Mouse (Mus musculus) ES-Bruce4 (cell line): ENCODE data around the gene Zfp367. TPM values are rescaled to one million over a fixed set of nuclear protein-coding genes. Genes with fewer than 3 reads are reported as not detected.

Experiments used
- H3K27ac ChIP-seq: 2 replicates; pipeline ENCODE4 v1.5.1; 2012; ENCODE audit warnings: low read length, inconsistent platforms; ENCODE audit not compliant: insufficient read depth
- H3K27me3 ChIP-seq: 2 replicates; pipeline ENCODE4 v1.6.1; 2012; ENCODE audit warnings: mild to moderate bottlenecking, low read length, inconsistent platforms; ENCODE audit not compliant: control insufficient read depth, poor library complexity, insufficient read depth, severe bottlenecking
- H3K36me3 ChIP-seq: 2 replicates; pipeline ENCODE4 v1.6.1; 2012; ENCODE audit warnings: inconsistent platforms, mild to moderate bottlenecking, low read length, moderate library complexity; ENCODE audit not compliant: control insufficient read depth, poor library complexity, insufficient read depth, severe bottlenecking
- H3K4me1 ChIP-seq: one replicate; pipeline ENCODE4 v1.8.1; 2011; ENCODE audit warnings: low read length; ENCODE audit not compliant: control insufficient read depth, insufficient read depth
- H3K4me3 ChIP-seq: 2 replicates; pipeline ENCODE4 v1.5.1; 2011; ENCODE audit warnings: low read depth, mild to moderate bottlenecking, low read length
- H3K9ac ChIP-seq: 2 replicates; pipeline ENCODE4 v1.6.1; 2012; ENCODE audit warnings: low read depth, mild to moderate bottlenecking, inconsistent platforms; ENCODE audit not compliant: poor library complexity, severe bottlenecking
- H3K9me3 ChIP-seq: replicated peaks from 2 replicates; pipeline ENCODE4 v1.6.1; 2012; ENCODE audit warnings: mild to moderate bottlenecking, low read length, inconsistent platforms; ENCODE audit not compliant: control insufficient read depth, poor library complexity, insufficient read depth, severe bottlenecking
- CTCF ChIP-seq: IDR thresholded peaks from one replicate; pipeline ENCODE4 v1.8.1; 2011; ENCODE audit warnings: low read depth, low read length
- EP300 ChIP-seq: IDR thresholded peaks from 2 replicates; pipeline ENCODE4 v1.6.1; 2011; ENCODE audit warnings: low read depth, low read length; ENCODE audit not compliant: insufficient read depth
- POLR2A ChIP-seq: IDR thresholded peaks from one replicate; pipeline ENCODE4 v1.8.1; 2011; ENCODE audit warnings: low read length; ENCODE audit not compliant: insufficient read depth
- polyA plus RNA-seq: library from polyadenylated mRNA; stranded (reverse); fragments of >200 nt; gene quantifications from 2 replicates; pipeline ENCODE4 v1.2.4, GENCODE M21; 2011; ENCODE audit warnings: low read depth; ENCODE audit not compliant: missing spikeins, insufficient read depth, insufficient read length

The Zfp367 gene
- polyA plus RNA-seq, 1 experiment: 32.2 TPM

GRCm38 (mm10) chr13:64124886-64125285 lies 28.1 kb downstream of the Zfp367 start:
- H3K27me3 ChIP-seq: no peaks in the 10 kb centered on the region
- TF ChIP-seq CTCF: no peak
- no peak for TF ChIP-seq EP300
- no peak for TF ChIP-seq POLR2A
- H3K4me3 ChIP-seq: no peak overlapping the region
- H3K36me3 ChIP-seq: no peaks in the 10 kb centered on the region
- H3K9ac ChIP-seq: no peak overlapping the region
- H3K9me3 ChIP-seq: no peaks in the 10 kb centered on the region
- no peak overlapping the region for H3K27ac ChIP-seq
- no peaks in the 10 kb centered on the region for H3K4me1 ChIP-seq

GRCm38 (mm10) chr13:64123491-64124188 lies 29.4 kb downstream of the Zfp367 start:
- Histone ChIP-seq H3K9ac (no peak overlapping the region), H3K4me1 (no peaks in the 10 kb centered on the region), H3K36me3 (no peaks in the 10 kb centered on the region), H3K27me3 (no peaks in the 10 kb centered on the region), H3K27ac (no peak overlapping the region), H3K9me3 (no peaks in the 10 kb centered on the region), H3K4me3 (no peak overlapping the region)
- TF ChIP-seq CTCF (no peak), POLR2A (no peak), EP300 (no peak)

- no peaks in the 10 kb centered on the region for H3K27me3 ChIP-seq
- TF ChIP-seq CTCF (no peak), EP300 (no peak), POLR2A (no peak)
Observed at GRCm38 (mm10) chr13:64120760-64121159, 32.2 kb downstream of the Zfp367 start.

GRCm38 (mm10) chr13:64117442-64117841 lies 35.6 kb downstream of the Zfp367 start:
- peak; percentile 10 for TF ChIP-seq CTCF
- no peak for TF ChIP-seq POLR2A
- no peak for TF ChIP-seq EP300
- Histone ChIP-seq H3K27ac (no peak overlapping the region), H3K4me1 (no peaks in the 10 kb centered on the region), H3K9ac (no peak overlapping the region), H3K9me3 (no peaks in the 10 kb centered on the region), H3K4me3 (no peak overlapping the region), H3K36me3 (no peaks in the 10 kb centered on the region), H3K27me3 (no peaks in the 10 kb centered on the region)

More at GRCm38 (mm10) chr13:64120760-64121159, 32.2 kb downstream of the Zfp367 start:
- H3K9me3 ChIP-seq: no peaks in the 10 kb centered on the region
- no peak overlapping the region for H3K4me3 ChIP-seq
- no peak overlapping the region for H3K9ac ChIP-seq
- H3K27ac ChIP-seq: no peak overlapping the region
- H3K36me3 ChIP-seq: no peaks in the 10 kb centered on the region
- no peaks in the 10 kb centered on the region for H3K4me1 ChIP-seq

GRCm38 (mm10) chr13:64110421-64110820 lies 42.6 kb downstream of the Zfp367 start:
- H3K9me3 ChIP-seq: no peaks in the 10 kb centered on the region
- TF ChIP-seq CTCF (no peak), EP300 (no peak)
- no peaks in the 10 kb centered on the region for H3K27me3 ChIP-seq
- no peaks in the 10 kb centered on the region for H3K36me3 ChIP-seq
- H3K27ac ChIP-seq: no peak overlapping the region
- H3K4me3 ChIP-seq: no peak overlapping the region
- H3K9ac ChIP-seq: no peak overlapping the region
- H3K4me1 ChIP-seq: peaks cover 2% of the 10 kb centered on the region

- Histone ChIP-seq H3K4me3 (no peak overlapping the region), H3K9me3 (no peaks in the 10 kb centered on the region), H3K36me3 (no peaks in the 10 kb centered on the region), H3K9ac (no peak overlapping the region), H3K27ac (no peak overlapping the region), H3K27me3 (no peaks in the 10 kb centered on the region), H3K4me1 (peaks cover 2% of the 10 kb centered on the region)
- TF ChIP-seq CTCF (no peak), POLR2A (no peak), EP300 (no peak)
Observed at GRCm38 (mm10) chr13:64108381-64108850, 44.6 kb downstream of the Zfp367 start.
